Mouse (Mus musculus) myocyte (in vitro differentiated cells): ENCODE data around the gene Dynlrb1. TPM values are rescaled to one million over a fixed set of nuclear protein-coding genes. Genes with fewer than 3 reads are reported as not detected.

Experiments used
- H3K27me3 ChIP-seq: one replicate; pipeline ENCODE4 v1.6.1; 2011; ENCODE audit not compliant: control insufficient read depth, insufficient read depth, insufficient read length
- H3K36me3 ChIP-seq: one replicate; pipeline ENCODE4 v1.6.1; 2011; ENCODE audit not compliant: control insufficient read depth, insufficient read depth
- H3K4me2 ChIP-seq: one replicate; pipeline ENCODE4 v1.6.1; 2011; ENCODE audit warnings: low read depth, control low read depth
- H3K4me3 ChIP-seq: one replicate; pipeline ENCODE4 v1.5.1; 2011; ENCODE audit warnings: mild to moderate bottlenecking, control low read depth, moderate library complexity
- H3K79me2 ChIP-seq: one replicate; pipeline ENCODE4 v1.6.1; 2011; ENCODE audit not compliant: control insufficient read depth, insufficient read depth
- H3ac ChIP-seq: one replicate; pipeline ENCODE4 v1.6.1; 2011; ENCODE audit not compliant: control insufficient read depth, insufficient read length
- CEBPB ChIP-seq: IDR thresholded peaks from 2 replicates; pipeline ENCODE4 v1.6.1; 2011; ENCODE audit warnings: mild to moderate bottlenecking, moderate library complexity; ENCODE audit not compliant: poor library complexity, insufficient read depth, severe bottlenecking
- E2F4 ChIP-seq: IDR thresholded peaks from one replicate; pipeline ENCODE4 v1.6.1; 2011; ENCODE audit warnings: mild to moderate bottlenecking, control low read depth, moderate library complexity; ENCODE audit not compliant: insufficient read depth
- MAX ChIP-seq: IDR thresholded peaks from one replicate; pipeline ENCODE4 v1.6.1; 2011; ENCODE audit warnings: low read depth, mild to moderate bottlenecking, control low read depth
- MYOD1 ChIP-seq, 3 experiments: IDR thresholded peaks; one replicate each; pipeline ENCODE4 v1.6.1; 2011; ENCODE audit warnings: control low read depth in 2 of 3, low read depth in 2 of 3, mild to moderate bottlenecking in 2 of 3, moderate library complexity in 1 of 3; ENCODE audit not compliant: insufficient read length in 2 of 3, control insufficient read depth in 1 of 3
- MYOG ChIP-seq, 3 experiments: IDR thresholded peaks; one replicate each; pipeline ENCODE4 v1.6.1; 2011; ENCODE audit warnings: control low read depth in 2 of 3, low read depth in 2 of 3, mild to moderate bottlenecking in 2 of 3; ENCODE audit not compliant: insufficient read length in 2 of 3, control insufficient read depth in 1 of 3, insufficient read depth in 1 of 3
- POLR2A ChIP-seq: IDR thresholded peaks from one replicate; pipeline ENCODE4 v1.6.1; 2011; ENCODE audit warnings: low read depth, mild to moderate bottlenecking, control low read depth, moderate library complexity; ENCODE audit not compliant: insufficient read length
- POLR2AphosphoS2 ChIP-seq: IDR thresholded peaks from one replicate; pipeline ENCODE4 v1.6.1; 2011; ENCODE audit warnings: low read depth, control low read depth; ENCODE audit not compliant: insufficient read length
- REST ChIP-seq: IDR thresholded peaks from one replicate; pipeline ENCODE4 v1.6.1; 2011; ENCODE audit warnings: mild to moderate bottlenecking, control low read depth, moderate library complexity; ENCODE audit not compliant: insufficient read depth, insufficient read length
- SRF ChIP-seq: IDR thresholded peaks from one replicate; pipeline ENCODE4 v1.6.1; 2011; ENCODE audit warnings: low read depth; ENCODE audit not compliant: control insufficient read depth, insufficient read length
- TCF12 ChIP-seq: IDR thresholded peaks from one replicate; pipeline ENCODE4 v1.6.1; 2011; ENCODE audit warnings: mild to moderate bottlenecking, control low read depth; ENCODE audit not compliant: poor library complexity, insufficient read depth, severe bottlenecking
- TCF3 ChIP-seq: IDR thresholded peaks from one replicate; pipeline ENCODE4 v1.6.1; 2011; ENCODE audit warnings: low read depth, control low read depth; ENCODE audit not compliant: insufficient read length
- USF1 ChIP-seq: IDR thresholded peaks from one replicate; pipeline ENCODE4 v1.6.1; 2011; ENCODE audit warnings: low read depth, mild to moderate bottlenecking, control low read depth, moderate library complexity
- polyA plus RNA-seq: library from polyadenylated mRNA; unstranded; fragments of >200 nt; fragmentation: generic; extraction: Trizol; gene quantifications from one replicate; pipeline ENCODE4 v1.2.1, GENCODE M21; 2012; ENCODE audit warnings: missing spikeins

Gene Dynlrb1
- polyA plus RNA-seq, 1 experiment = 418 TPM

GRCm38 (mm10) chr2:155272396-155273170, 36.2 kb downstream of the Dynlrb1 start:
- TF ChIP-seq POLR2AphosphoS2 (no peak), MYOD1 (IDR thresholded peaks at IDR 0.05; ENCODE audit: control insufficient read depth in 1 of 3, insufficient read length in 2 of 3, low read depth in 2 of 3) (peak in 1 of 3 experiments; percentile 16)
- H3K4me3 ChIP-seq = no peak overlapping the region

GRCm38 (mm10) chr2:155273603-155274002, 37.3 kb downstream of the Dynlrb1 start:
- peaks cover 3% of the 10 kb centered on the region for H3K36me3 ChIP-seq
- H3K4me3 ChIP-seq = no peak overlapping the region
- no peaks in the 10 kb centered on the region for H3K79me2 ChIP-seq
- H3K4me2 ChIP-seq = no peak overlapping the region
- H3K27me3 ChIP-seq = no peaks in the 10 kb centered on the region
- no peak overlapping the region for H3ac ChIP-seq
- no peak for TF ChIP-seq MYOG (IDR thresholded peaks at IDR 0.05; ENCODE audit: control insufficient read depth in 1 of 3, insufficient read depth in 1 of 3, insufficient read length in 2 of 3, low read depth in 2 of 3)
- no peak for TF ChIP-seq REST
- no peak for TF ChIP-seq MYOD1 (IDR thresholded peaks at IDR 0.05; ENCODE audit: control insufficient read depth in 1 of 3, insufficient read length in 2 of 3, low read depth in 2 of 3)
- TF ChIP-seq TCF12 = no peak
- no peak for TF ChIP-seq SRF
- no peak for TF ChIP-seq E2F4
- TF ChIP-seq TCF3 = no peak
- no peak for TF ChIP-seq POLR2AphosphoS2
- no peak for TF ChIP-seq MAX
- TF ChIP-seq CEBPB = no peak
- TF ChIP-seq USF1 = no peak
- no peak for TF ChIP-seq POLR2A

More at GRCm38 (mm10) chr2:155272396-155273170, 36.2 kb downstream of the Dynlrb1 start:
- Histone ChIP-seq H3K4me2 (no peak overlapping the region), H3K36me3 (no peaks in the 10 kb centered on the region), H3K79me2 (no peaks in the 10 kb centered on the region), H3K27me3 (no peaks in the 10 kb centered on the region), H3ac (no peak overlapping the region)

- peak within 1 kb of the TSS; percentile 72 for H3ac ChIP-seq
- no peaks in the 10 kb centered on the region for H3K27me3 ChIP-seq
- TF ChIP-seq POLR2AphosphoS2 = peak; percentile 30
- TF ChIP-seq E2F4 = no peak
- no peak for TF ChIP-seq USF1
- peak; percentile 80 for TF ChIP-seq SRF
- no peaks in the 10 kb centered on the region for H3K79me2 ChIP-seq
- peaks cover 3% of the 10 kb centered on the region for H3K36me3 ChIP-seq
- H3K4me2 ChIP-seq = peak within 1 kb of the TSS; percentile 81
- H3K4me3 ChIP-seq = peak within 1 kb of the TSS; percentile 58
These were observed 39.9 kb downstream of the Dynlrb1 start, which contains the start of gene Map1lc3a for GRCm38 (mm10) chr2:155276195-155276594. TSS of gene Map1lc3a (plus strand) at chr2:155276297.

- peaks cover 3% of the 10 kb centered on the region for H3K36me3 ChIP-seq
These were observed 40.4 kb downstream of the Dynlrb1 start for GRCm38 (mm10) chr2:155276621-155277175.

GRCm38 (mm10) chr2:155277721-155278120, 41.4 kb downstream of the Dynlrb1 start:
- Histone ChIP-seq H3K36me3 (peaks cover 3% of the 10 kb centered on the region), H3K27me3 (no peaks in the 10 kb centered on the region), H3K79me2 (no peaks in the 10 kb centered on the region), H3K4me3 (peak overlapping the region; percentile 58), H3K4me2 (peak overlapping the region; percentile 78), H3ac (no peak overlapping the region)
- no peak for TF ChIP-seq E2F4
- no peak for TF ChIP-seq CEBPB
- TF ChIP-seq POLR2AphosphoS2 = no peak
- no peak for TF ChIP-seq MYOD1 (IDR thresholded peaks at IDR 0.05; ENCODE audit: control insufficient read depth in 1 of 3, insufficient read length in 2 of 3, low read depth in 2 of 3)
- no peak for TF ChIP-seq TCF12
- TF ChIP-seq MAX = no peak
- no peak for TF ChIP-seq SRF

More at GRCm38 (mm10) chr2:155276621-155277175, 40.4 kb downstream of the Dynlrb1 start:
- TF ChIP-seq MAX (no peak), TCF3 (no peak), TCF12 (no peak), POLR2A (peak; percentile 90), CEBPB (no peak), E2F4 (no peak), REST (no peak), POLR2AphosphoS2 (peak; percentile 74), MYOG (IDR thresholded peaks at IDR 0.05; ENCODE audit: control insufficient read depth in 1 of 3, insufficient read depth in 1 of 3, insufficient read length in 2 of 3, low read depth in 2 of 3) (peak in 1 of 3 experiments; percentile 3), USF1 (no peak), MYOD1 (IDR thresholded peaks at IDR 0.05; ENCODE audit: control insufficient read depth in 1 of 3, insufficient read length in 2 of 3, low read depth in 2 of 3) (peak in 1 of 3 experiments; percentile 2), SRF (no peak)
- peak overlapping the region; percentile 72 for H3ac ChIP-seq
- peak overlapping the region; percentile 78 for H3K4me2 ChIP-seq
- H3K79me2 ChIP-seq = no peaks in the 10 kb centered on the region
- no peaks in the 10 kb centered on the region for H3K27me3 ChIP-seq
- peak overlapping the region; percentile 58 for H3K4me3 ChIP-seq
